Mouse (Mus musculus) telencephalon, adult 2 months (tissue): ENCODE results near the gene Gm3409.
"Not testable (repeated sequence)": the region's sequence is repeated elsewhere in the genome, so short reads cannot be mapped to it uniquely, and the experiment has no call there.

Experiments
- DNase-seq: peaks from one replicate; pipeline ENCODE4 v3.0.0-alpha.2; 2011; ENCODE audit warnings: low read depth, low spot score

Gm3409 gene

DNA sequence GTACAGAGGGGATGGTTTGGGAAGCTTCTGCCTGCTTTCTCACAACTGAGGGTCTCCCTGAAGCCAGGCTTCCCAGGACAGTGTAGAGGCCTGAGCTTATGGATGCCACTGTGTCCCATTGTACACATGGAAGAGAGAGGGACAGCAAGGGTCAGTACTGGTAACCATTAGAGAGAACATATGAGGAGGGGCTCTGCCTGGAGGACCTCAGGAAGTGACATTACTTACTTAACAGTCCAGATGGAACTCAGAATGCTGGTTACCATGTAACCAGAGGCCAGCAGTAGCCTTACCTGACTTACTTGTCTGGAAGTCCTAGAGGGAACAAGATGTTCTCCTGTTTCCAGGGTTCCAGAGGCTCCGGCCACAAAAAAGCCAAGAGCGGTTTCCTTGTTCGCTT is at the start of gene Gm3409:
Gene Gm3409, plus strand, starts transcription at position 301 of the 400 bp plus-strand sequence.
- DNase-seq: not testable (repeated sequence)

DNA sequence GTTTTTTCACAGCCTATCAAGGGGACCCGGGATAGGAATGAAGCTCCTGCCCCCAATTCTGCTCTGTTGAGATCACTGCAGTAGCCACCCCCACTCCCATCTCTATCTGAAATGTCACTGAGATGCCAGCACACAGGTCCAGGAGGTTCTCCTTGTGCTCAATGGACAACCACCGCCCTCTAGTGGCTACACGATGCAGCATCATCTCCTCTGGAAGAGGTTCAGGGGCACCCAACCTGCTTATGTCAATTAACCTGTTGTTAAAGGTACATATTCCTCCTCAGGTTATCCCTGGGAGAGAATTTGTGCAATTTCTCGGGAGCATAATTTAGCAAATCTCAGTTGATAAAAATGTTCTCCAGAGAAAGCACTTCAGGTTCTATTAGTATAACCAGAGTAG is 48.5 kb upstream of the Gm3409 start:
- not testable (repeated sequence) for DNase-seq

DNA sequence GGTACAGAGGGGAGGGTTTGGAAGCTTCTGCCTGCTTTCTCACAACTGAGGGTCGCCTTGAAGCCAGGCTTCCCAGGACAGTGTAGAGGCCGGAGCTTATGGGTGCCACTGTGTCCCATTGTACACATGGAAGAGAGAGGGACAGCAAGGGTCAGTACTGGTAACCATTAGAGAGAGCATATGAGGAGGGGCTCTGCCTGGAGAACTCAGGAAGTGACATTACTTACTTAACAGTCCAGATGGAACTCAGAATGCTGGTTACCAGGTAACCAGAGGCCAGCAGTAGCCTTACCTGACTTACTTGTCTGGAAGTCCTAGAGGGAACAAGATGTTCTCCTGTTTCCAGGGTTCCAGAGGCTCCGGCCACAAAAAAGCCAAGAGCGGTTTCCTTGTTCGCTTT is 46.4 kb upstream of the Gm3409 start, which contains the start of gene Gm6370:
Gene Gm6370, plus strand, starts transcription at position 301 of the 400 bp plus-strand sequence.
- DNase-seq: not testable (repeated sequence)

DNA sequence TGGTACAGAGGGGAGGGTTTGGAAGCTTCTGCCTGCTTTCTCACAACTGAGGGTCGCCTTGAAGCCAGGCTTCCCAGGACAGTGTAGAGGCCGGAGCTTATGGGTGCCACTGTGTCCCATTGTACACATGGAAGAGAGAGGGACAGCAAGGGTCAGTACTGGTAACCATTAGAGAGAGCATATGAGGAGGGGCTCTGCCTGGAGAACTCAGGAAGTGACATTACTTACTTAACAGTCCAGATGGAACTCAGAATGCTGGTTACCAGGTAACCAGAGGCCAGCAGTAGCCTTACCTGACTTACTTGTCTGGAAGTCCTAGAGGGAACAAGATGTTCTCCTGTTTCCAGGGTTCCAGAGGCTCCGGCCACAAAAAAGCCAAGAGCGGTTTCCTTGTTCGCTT is 35.3 kb upstream of the Gm3409 start, which contains the start of gene 4930449I24Rik:
Gene 4930449I24Rik, plus strand, starts transcription at position 301 of the 400 bp plus-strand sequence.
- DNase-seq: not testable (repeated sequence)

- not testable (repeated sequence) for DNase-seq
Measured at GRCm38 (mm10) chr5:146513823-146514222, 23.6 kb upstream of the Gm3409 start, which contains the start of gene Gm3402. Gm3402 (plus strand) TSS chr5:146514123.

GRCm38 (mm10) chr5:146525501-146525900 is 11.9 kb upstream of the Gm3409 start, which contains the start of gene Gm3404:
Gm3404 (plus strand) TSS chr5:146525801.
- not testable (repeated sequence) for DNase-seq

DNA sequence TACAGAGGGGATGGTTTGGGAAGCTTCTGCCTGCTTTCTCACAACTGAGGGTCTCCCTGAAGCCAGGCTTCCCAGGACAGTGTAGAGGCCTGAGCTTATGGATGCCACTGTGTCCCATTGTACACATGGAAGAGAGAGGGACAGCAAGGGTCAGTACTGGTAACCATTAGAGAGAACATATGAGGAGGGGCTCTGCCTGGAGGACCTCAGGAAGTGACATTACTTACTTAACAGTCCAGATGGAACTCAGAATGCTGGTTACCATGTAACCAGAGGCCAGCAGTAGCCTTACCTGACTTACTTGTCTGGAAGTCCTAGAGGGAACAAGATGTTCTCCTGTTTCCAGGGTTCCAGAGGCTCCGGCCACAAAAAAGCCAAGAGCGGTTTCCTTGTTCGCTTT is 18.4 kb downstream of the Gm3409 start, which contains the start of gene Gm3415:
Gene Gm3415, plus strand, starts transcription at position 301 of the 400 bp plus-strand sequence.
- DNase-seq: not testable (repeated sequence)

- DNase-seq: no peak
Measured at GRCm38 (mm10) chr5:146564259-146564658, 26.8 kb downstream of the Gm3409 start.

- no peak for DNase-seq
Measured at GRCm38 (mm10) chr5:146567054-146567453, 29.6 kb downstream of the Gm3409 start.

DNA sequence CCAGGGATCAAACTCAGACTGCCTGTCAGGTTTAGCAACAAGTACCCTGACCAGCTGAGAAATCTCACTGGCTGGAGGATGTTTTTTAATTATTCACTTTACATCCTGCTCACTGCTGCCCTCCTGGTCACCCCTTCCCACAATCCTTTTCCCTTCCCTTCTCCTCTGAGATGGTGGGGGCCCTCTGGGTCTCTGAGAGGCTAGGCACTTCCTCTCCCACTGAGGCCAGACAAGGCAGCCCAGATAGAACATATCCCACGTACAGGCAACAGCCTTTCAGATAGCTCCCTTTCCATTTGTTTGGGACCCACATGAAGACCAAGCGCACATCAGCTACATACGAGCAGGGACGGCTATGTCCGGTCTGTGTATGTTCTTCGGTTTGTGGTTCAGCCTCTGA is 32.7 kb downstream of the Gm3409 start:
- DNase-seq: not testable (repeated sequence)

- DNase-seq: not testable (repeated sequence)
Measured at GRCm38 (mm10) chr5:146571830-146572734, 34.6 kb downstream of the Gm3409 start.

GRCm38 (mm10) chr5:146572735-146573042 is 35.2 kb downstream of the Gm3409 start:
- DNase-seq: not testable (repeated sequence)

DNA sequence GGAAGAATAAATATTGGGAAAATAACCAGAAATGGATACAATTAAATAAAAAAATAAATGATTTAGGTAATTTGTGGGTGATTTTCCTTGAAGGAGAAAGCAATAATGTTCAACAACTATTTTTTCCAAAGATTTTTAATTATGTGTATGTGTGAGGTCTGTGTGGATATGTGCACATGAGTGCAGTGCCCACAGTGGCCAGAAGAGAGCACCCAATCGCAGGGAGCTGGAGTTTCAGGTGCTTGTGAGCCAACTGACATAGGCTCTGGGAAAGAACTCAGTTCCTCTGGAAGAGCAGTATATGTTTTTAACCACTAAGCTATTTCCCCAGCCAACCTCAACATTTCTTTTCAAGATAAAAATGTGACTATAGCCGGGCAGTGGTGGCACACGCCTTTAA is 39.2 kb downstream of the Gm3409 start:
- no peak for DNase-seq

- DNase-seq: no peak
Measured at GRCm38 (mm10) chr5:146584156-146584477, 46.7 kb downstream of the Gm3409 start.

DNA sequence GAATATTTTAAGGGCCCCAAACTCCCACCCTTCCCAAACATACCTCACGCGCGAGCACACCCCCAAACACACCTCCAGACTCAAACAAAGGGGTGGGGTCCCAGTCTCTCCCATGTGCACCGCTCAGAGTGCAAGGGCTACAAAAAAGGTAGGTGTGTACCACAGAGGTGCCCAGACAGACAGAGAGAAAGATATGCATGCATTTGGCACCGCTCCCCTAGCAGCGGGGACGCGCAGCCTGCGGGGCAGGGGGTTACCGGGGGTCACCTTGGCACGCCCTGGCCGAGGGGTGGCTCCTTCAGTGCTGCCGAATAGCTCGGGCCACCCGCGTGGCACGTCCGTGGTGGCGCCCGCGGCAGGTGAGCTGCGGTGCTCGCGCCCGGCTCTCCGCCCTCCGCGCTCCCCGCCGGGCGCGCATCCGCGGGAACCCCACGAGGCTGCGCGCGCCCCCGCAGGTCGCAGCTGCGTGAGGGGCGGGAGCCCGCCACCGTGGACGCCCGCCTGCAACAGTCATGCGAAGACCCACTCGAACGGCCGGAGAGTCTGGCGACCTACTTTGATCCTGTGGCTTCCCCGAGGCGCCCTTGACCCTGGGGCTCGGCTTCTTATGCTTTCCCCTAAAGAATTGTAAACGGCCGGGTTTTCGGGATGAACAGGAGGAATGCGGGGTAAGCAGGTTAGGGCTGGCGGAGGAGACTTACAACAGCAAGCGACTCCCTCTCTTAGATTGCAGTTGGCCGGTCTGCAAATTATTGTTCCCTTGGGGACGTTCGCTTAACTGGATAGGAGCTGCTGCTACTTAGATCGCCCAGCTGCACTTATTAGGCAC is 47.2 kb downstream of the Gm3409 start, which contains the start of gene Gpr12:
Gene Gpr12, minus strand, starts transcription at position 762 of the 829 bp plus-strand sequence.
- no peak for DNase-seq

DNA sequence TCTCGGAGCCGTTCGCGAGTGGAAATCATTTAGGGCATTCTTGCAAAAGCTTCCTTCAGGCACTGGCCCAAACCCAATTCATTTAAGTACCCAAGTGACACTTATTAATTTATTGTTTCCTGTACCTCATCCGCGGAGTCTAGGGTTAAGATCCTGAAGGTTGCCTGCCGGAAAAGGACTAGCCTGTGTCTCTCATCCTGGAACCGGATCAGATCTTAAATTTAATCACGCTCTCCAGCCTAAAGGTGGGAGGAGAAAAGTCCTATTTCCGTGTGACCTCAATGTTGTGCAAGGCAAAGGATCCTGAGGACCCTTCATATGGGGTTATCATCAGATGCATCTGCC is 47.8 kb downstream of the Gm3409 start:
- no peak for DNase-seq

DNA sequence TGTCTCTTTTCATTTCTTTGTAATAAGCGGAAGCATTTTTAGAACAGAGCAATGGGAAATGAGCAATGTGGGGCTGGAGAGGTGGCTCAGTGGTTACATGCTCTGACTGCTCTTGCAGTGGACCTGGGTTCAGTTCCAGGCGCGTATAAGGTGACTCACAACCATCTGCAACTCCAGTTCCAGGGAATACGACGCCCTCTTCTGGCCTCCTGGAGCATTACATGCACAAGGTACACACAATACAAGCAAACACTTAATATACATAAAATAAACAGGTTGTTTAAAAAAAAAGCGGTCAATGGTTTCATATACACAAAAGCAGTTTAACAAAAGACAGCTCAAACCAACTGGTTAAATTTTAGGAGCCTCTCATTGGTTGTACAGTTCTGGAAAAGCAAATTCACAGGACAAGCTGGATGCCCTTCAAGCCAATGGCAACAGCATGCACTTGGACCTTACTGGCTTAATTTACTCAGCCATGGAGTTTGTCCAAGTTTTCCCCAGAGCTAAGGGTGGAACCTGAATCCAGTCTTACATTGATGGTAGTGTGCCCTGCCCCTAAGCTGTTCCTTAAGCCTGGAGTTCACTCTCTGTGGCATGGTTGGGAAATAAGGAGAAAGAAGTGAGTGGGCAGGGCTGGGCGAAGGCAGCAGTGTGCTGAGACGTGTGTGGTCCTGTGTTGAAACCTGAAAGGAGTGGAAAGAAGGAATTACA is 49.1 kb downstream of the Gm3409 start:
- DNase-seq: no peak
